Mouse (Mus musculus): ENCODE results near the gene Gm44805.

Gene Gm44805

GRCm38 (mm10) chr7:19681202-19681694, at the start of gene Gm44805, which contains the start of gene Apoc4:
Gene Gm44805, minus strand, starts transcription at chr7:19681423.
Gene Apoc4, minus strand, starts transcription at chr7:19681479.
- DNase-seq (ENCODE audit: extremely low read depth, insufficient read length, low spot score) = no peak

GRCm38 (mm10) chr7:19726541-19726940, 45.3 kb upstream of the Gm44805 start:
- no peak for DNase-seq (ENCODE audit: extremely low read depth, insufficient read length, low spot score)

GRCm38 (mm10) chr7:19724167-19724566, 42.9 kb upstream of the Gm44805 start:
- DNase-seq (ENCODE audit: extremely low read depth, insufficient read length, low spot score) = no peak

- DNase-seq (ENCODE audit: extremely low read depth, insufficient read length, low spot score) = no peak
Measured at GRCm38 (mm10) chr7:19722754-19723195, 41.6 kb upstream of the Gm44805 start.

DNA sequence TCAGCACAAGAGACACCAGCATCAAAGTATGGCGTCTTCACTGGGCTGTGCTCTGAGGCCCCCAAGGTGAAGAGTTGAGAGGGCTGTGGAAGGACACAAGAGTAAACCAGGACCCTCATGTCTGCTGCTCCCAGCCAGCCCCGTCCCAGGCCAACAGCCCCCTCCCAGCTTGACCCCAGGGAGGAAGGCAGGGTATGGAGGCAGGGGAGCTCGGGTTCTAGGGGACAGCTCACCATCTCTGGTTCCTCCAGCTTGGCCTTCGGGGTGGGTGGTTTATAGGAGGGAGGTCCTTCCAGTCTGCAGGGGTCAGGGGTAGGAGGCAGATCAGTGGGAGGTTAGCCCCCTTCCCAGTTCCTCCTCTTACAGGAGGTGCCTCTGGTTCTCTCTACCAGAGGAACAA, 38.0 kb upstream of the Gm44805 start:
- DNase-seq (ENCODE audit: extremely low read depth, insufficient read length, low spot score) = no peak

- no peak for DNase-seq (ENCODE audit: extremely low read depth, insufficient read length, low spot score)
Measured at GRCm38 (mm10) chr7:19718297-19718952, 37.2 kb upstream of the Gm44805 start.

GRCm38 (mm10) chr7:19717346-19717745, 36.1 kb upstream of the Gm44805 start:
- no peak for DNase-seq (ENCODE audit: extremely low read depth, insufficient read length, low spot score)

- DNase-seq (ENCODE audit: extremely low read depth, insufficient read length, low spot score) = no peak
Measured at GRCm38 (mm10) chr7:19716822-19717221, 35.6 kb upstream of the Gm44805 start.

DNA sequence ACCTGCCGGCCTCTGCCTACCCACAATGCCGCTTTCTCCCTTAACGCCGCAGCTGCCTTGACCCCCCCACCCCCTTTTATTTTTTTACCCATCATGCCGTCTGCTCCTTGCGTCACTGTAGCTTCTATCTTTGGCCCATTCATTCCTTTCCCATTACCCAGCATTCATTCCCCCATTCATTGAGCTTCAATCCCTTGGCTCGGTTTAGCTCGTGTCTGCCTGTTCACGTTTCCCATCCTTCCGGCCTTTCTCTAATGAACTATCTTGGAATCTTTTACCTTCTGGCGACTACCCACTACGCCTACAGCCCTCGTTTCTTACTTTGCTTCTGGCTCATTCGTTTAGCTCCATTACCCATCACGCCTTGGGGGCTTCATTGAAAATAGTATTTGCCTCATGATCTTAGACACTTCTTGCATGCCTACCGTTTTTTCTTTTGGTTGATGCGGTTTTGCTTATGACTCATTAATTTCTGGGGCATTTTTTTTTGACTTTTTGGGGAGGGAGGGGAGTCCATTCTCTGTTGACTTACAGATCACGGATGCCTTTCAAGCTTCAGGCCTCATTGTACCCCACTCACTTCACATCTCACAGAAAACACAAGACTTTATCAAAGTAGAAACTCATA, 34.9 kb upstream of the Gm44805 start:
- DNase-seq (ENCODE audit: extremely low read depth, insufficient read length, low spot score) = no peak

GRCm38 (mm10) chr7:19715239-19716054, 34.2 kb upstream of the Gm44805 start, which contains the start of gene Tomm40:
Gene Tomm40, minus strand, starts transcription at chr7:19715438.
- DNase-seq (ENCODE audit: extremely low read depth, insufficient read length, low spot score) = peak; percentile 99

DNA sequence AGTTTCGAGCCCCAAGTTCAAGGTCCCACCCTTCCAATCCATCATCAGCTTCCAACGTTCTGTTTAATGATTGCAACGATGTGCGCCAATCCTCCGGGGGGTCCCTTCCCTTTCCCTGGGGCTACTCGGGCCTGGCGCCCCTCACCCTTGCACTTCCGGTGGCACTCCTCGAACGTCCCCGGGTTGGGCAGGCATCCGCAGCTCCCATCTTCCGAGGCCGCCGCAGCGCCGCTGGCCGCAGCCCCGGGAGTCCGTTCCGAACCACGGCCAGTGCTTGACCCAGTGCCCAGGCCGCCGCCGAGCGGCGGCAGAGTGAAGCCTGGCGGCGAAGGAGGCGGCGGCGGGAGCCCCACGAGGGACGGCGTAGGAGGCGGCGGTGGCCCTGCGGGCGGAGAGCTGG, 33.6 kb upstream of the Gm44805 start:
- DNase-seq (ENCODE audit: extremely low read depth, insufficient read length, low spot score) = no peak

DNA sequence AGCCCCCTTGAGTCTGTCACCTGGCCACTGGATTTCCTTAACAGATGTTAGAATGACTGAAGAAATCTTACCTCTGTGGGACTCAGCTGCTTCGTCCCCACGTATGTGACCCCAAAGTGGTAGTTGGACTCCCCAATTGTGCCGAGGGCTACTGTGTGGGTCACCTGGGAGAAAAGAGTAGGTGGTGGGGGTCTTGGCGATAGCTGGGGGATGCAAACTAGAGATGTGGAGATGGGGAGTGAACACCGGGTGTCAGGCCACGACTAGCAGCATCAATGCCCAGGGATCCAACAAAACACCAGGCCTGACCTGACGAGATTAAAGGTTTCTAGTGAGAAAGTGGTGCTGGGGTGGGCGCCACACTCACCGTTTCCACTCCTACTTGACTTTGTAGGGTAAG, 32.4 kb upstream of the Gm44805 start:
- DNase-seq (ENCODE audit: extremely low read depth, insufficient read length, low spot score) = no peak

- no peak for DNase-seq (ENCODE audit: extremely low read depth, insufficient read length, low spot score)
Measured at GRCm38 (mm10) chr7:19713196-19713595, 32.0 kb upstream of the Gm44805 start.

GRCm38 (mm10) chr7:19712414-19712813, 31.2 kb upstream of the Gm44805 start:
- no peak for DNase-seq (ENCODE audit: extremely low read depth, insufficient read length, low spot score)

- DNase-seq (ENCODE audit: extremely low read depth, insufficient read length, low spot score) = no peak
Measured at GRCm38 (mm10) chr7:19710650-19711049, 29.4 kb upstream of the Gm44805 start.

DNA sequence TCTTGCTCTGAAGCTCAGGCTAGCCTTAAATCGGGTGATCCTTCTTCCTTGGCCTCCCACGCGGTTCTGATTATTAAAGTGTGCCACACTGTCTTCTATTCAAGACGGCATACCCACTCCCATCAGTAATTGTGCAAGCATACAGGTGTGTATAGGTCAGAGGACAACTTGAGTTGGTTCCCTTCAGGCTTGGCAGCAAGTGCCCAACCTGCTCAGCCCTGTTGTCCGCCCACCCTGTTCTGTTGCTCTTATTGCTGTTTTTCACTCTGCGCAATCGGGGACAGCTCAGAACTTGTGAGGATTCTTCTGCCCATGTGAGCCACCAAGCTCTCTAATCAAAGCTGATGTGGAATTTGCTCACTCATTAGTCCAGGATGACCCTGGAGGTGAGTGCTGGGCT, 24.0 kb upstream of the Gm44805 start:
- DNase-seq (ENCODE audit: extremely low read depth, insufficient read length, low spot score) = no peak

- no peak for DNase-seq (ENCODE audit: extremely low read depth, insufficient read length, low spot score)
Measured at GRCm38 (mm10) chr7:19704475-19704874, 23.3 kb upstream of the Gm44805 start.

DNA sequence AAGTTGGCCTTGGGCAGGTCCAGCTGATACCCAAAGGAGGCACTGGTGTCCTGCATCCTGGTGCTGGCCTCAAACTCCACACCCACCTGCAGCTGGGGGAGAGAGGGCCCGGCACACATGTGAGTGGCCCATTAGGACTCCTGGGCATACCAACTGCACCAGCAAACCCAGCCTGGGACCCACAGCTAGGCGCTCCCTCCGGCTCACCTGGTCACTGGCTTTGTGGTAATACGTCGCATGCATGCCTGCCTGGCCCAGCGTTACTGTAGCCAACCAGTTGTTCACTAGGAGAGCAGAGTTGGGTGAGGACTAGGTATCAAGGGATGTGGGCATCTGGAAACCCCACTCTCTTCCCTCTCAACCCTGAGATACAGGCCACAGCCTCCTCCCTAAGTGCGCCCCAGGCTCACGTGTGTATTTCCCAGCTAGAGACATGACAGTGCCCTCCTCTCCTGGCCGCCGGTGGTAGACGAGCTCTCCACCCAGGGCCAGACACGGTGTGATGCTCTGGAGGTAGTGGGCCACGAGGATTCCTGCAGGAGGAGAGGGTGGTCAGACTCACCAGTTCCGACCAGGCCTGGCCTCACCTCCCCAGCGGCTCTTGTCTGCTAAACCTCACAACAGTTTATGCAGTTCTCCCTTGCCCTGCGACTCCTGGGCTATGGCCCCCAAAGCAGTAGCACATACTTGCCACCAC, 21.8 kb upstream of the Gm44805 start:
- DNase-seq (ENCODE audit: extremely low read depth, insufficient read length, low spot score) = no peak

- no peak for DNase-seq (ENCODE audit: extremely low read depth, insufficient read length, low spot score)
Measured at GRCm38 (mm10) chr7:19701069-19701761, 20.0 kb upstream of the Gm44805 start.
